Mouse (Mus musculus): ENCODE data around the gene Tmem140.

- TF ChIP-seq CTCF (IDR thresholded peaks at IDR 0.05; ENCODE audit: low read depth) = no peak
- no peak for TF ChIP-seq EP300 (IDR thresholded peaks at IDR 0.05; ENCODE audit: low read depth)
Observed at GRCm38 (mm10) chr6:34914462-34914861, 51.5 kb downstream of the Tmem140 start.
